Mouse (Mus musculus) spleen, postnatal 10 days (tissue): ENCODE data around the gene Ago4.

Experiments
- DNase-seq, 2 experiments: peaks; one replicate each; pipeline ENCODE4 v3.0.0; 2021 to 2022; ENCODE audit warnings: low spot score in 2 of 2

Gene Ago4

GRCm38 (mm10) chr4:126526164-126526563 is 7.1 kb downstream of the Ago4 start:
- no peak for DNase-seq

GRCm38 (mm10) chr4:126512308-126513066 is 20.8 kb downstream of the Ago4 start:
- no peak for DNase-seq

GRCm38 (mm10) chr4:126511013-126511412 is 22.3 kb downstream of the Ago4 start:
- DNase-seq: no peak

GRCm38 (mm10) chr4:126509072-126509471 is 24.2 kb downstream of the Ago4 start:
- DNase-seq: no peak

- DNase-seq: no peak
Measured at GRCm38 (mm10) chr4:126508110-126508899, 25.0 kb downstream of the Ago4 start.

- DNase-seq: no peak
Measured at GRCm38 (mm10) chr4:126502977-126503309, 30.3 kb downstream of the Ago4 start.

GRCm38 (mm10) chr4:126502141-126502976 is 30.9 kb downstream of the Ago4 start:
- DNase-seq: no peak

- DNase-seq: no peak
Measured at GRCm38 (mm10) chr4:126498601-126499000, 34.7 kb downstream of the Ago4 start.

GRCm38 (mm10) chr4:126496963-126497362 is 36.3 kb downstream of the Ago4 start:
- DNase-seq: no peak

- DNase-seq: no peak
Measured at GRCm38 (mm10) chr4:126495942-126496790, 37.1 kb downstream of the Ago4 start.

- no peak for DNase-seq
Measured at GRCm38 (mm10) chr4:126495453-126495852, 37.8 kb downstream of the Ago4 start.

GRCm38 (mm10) chr4:126493416-126493815 is 39.9 kb downstream of the Ago4 start:
- no peak for DNase-seq

- DNase-seq: no peak
Measured at GRCm38 (mm10) chr4:126491977-126492376, 41.3 kb downstream of the Ago4 start.

- DNase-seq: no peak
Measured at GRCm38 (mm10) chr4:126490726-126491125, 42.5 kb downstream of the Ago4 start.

- DNase-seq: no peak
Measured at GRCm38 (mm10) chr4:126489811-126490210, 43.5 kb downstream of the Ago4 start.

- no peak for DNase-seq
Measured at GRCm38 (mm10) chr4:126486217-126486616, 47.1 kb downstream of the Ago4 start.

- no peak for DNase-seq
Measured at GRCm38 (mm10) chr4:126485065-126485464, 48.2 kb downstream of the Ago4 start.

GRCm38 (mm10) chr4:126483874-126484273 is 49.4 kb downstream of the Ago4 start:
- no peak for DNase-seq

- DNase-seq: no peak
Measured at GRCm38 (mm10) chr4:126482951-126483350, 50.3 kb downstream of the Ago4 start.

- no peak for DNase-seq
Measured at GRCm38 (mm10) chr4:126481461-126481860, 51.8 kb downstream of the Ago4 start.

GRCm38 (mm10) chr4:126480288-126480687 is 53.0 kb downstream of the Ago4 start:
- no peak for DNase-seq
